Mouse (Mus musculus) lung, postnatal 0 days (tissue): ENCODE data around the gene Asgr1. TPM values are rescaled to one million over a fixed set of nuclear protein-coding genes. Genes with fewer than 3 reads are reported as not detected.

Experiments used
- ATAC-seq: fragments of 200-750 bp; cut with Nextera tagmentation; 2 replicates; pipeline ENCODE4 v1.8.0; 2017; ENCODE audit warnings: moderate library complexity
- DNase-seq: peaks from one replicate; pipeline ENCODE4 v3.0.0-alpha.2; 2016; ENCODE audit warnings: low spot score
- H3K27ac ChIP-seq: fragments of 300-500 bp; sonication (generic); 2 replicates; pipeline ENCODE4 v1.5.1; 2014; ENCODE audit warnings: antibody characterized with exemption, mild to moderate bottlenecking, low read length, mixed read lengths
- H3K27me3 ChIP-seq: fragments of 300-500 bp; sonication (generic); replicated peaks from 2 replicates; pipeline ENCODE4 v1.6.1; 2014; ENCODE audit warnings: low read length, mixed read lengths; ENCODE audit not compliant: insufficient read depth
- H3K36me3 ChIP-seq: fragments of 300-500 bp; sonication (generic); 2 replicates; pipeline ENCODE4 v1.6.1; 2014; ENCODE audit warnings: low read length, mixed read lengths; ENCODE audit not compliant: insufficient read depth
- H3K4me1 ChIP-seq: fragments of 300-500 bp; sonication (generic); 2 replicates; pipeline ENCODE4 v1.6.1; 2014; ENCODE audit warnings: antibody characterized with exemption, low read depth, low read length, mixed read lengths; ENCODE audit not compliant: insufficient read depth
- H3K4me2 ChIP-seq: fragments of 300-500 bp; sonication (generic); replicated peaks from 2 replicates; pipeline ENCODE4 v1.6.1; 2014; ENCODE audit warnings: low read depth, mild to moderate bottlenecking, low read length, moderate library complexity, mixed read lengths
- H3K4me3 ChIP-seq: fragments of 300-500 bp; sonication (generic); 2 replicates; pipeline ENCODE4 v1.5.1; 2014; ENCODE audit warnings: low read depth, low read length
- H3K9ac ChIP-seq: fragments of 300-500 bp; sonication (generic); replicated peaks from 2 replicates; pipeline ENCODE4 v1.6.1; 2014; ENCODE audit warnings: low read depth, mild to moderate bottlenecking
- H3K9me3 ChIP-seq: fragments of 300-500 bp; sonication (generic); 2 replicates; pipeline ENCODE4 v1.6.1; 2016; ENCODE audit warnings: low read length, mixed read lengths
- CTCF ChIP-seq: IDR thresholded peaks from 2 replicates; pipeline ENCODE4 v1.5.1; 2016; ENCODE audit warnings: antibody characterized with exemption, mild to moderate bottlenecking
- EP300 ChIP-seq: IDR thresholded peaks from 2 replicates; pipeline ENCODE4 v1.6.1; 2016; ENCODE audit warnings: antibody characterized with exemption, mild to moderate bottlenecking, control low read depth
- WGBS: fragments of 180-500 bp; shearing (Covaris S2); extraction: QIAGEN DNeasy Blood & Tissue Kit; methylation state at CpG from one replicate; pipeline ENCODE4 v1.1.7; 2014; 5-methylcytosine and 5-hydroxymethylcytosine counted together
- polyA plus RNA-seq: library from polyadenylated mRNA; unstranded; fragments of >200 nt; fragmentation: Nextera tagmentation; extraction: Ambion mirVana; gene quantifications from 2 replicates; pipeline ENCODE4 v1.2.1, GENCODE M21; 2015

The Asgr1 gene
- polyA plus RNA-seq, 1 experiment from 2014 or later: 0.81 TPM

DNA sequence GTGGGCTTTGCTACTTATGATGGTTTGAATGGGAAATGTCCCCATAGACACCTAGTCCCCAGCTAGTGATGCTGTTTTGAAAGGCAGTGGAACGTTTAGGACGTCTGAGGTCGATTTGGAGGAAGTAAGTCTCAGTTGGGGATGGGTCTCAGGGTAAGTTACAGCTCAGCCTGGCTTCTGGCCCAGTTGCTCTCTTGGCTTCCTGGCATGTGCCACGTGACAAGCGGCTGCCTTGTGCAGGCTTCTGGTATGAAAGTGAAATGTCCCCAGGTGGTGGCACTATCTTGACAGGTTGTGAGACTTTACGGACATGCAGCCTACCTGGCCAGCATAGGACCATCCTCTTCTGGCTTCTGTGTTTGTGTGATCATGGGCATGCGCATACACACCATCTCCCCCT is 26.0 kb downstream of the Asgr1 start:
- Histone ChIP-seq H3K4me1 (no peaks in the 10 kb centered on the region), H3K9ac (no peak overlapping the region), H3K4me2 (no peak overlapping the region), H3K27ac (no peak overlapping the region), H3K9me3 (no peaks in the 10 kb centered on the region), H3K36me3 (no peaks in the 10 kb centered on the region), H3K27me3 (no peaks in the 10 kb centered on the region), H3K4me3 (no peak overlapping the region)
- DNase-seq (peak; percentile 15), ATAC-seq (no peak)
- TF ChIP-seq EP300 (no peak), CTCF (no peak)
- WGBS: 43% methylated on average over 7 of the region's 7 CpGs

DNA sequence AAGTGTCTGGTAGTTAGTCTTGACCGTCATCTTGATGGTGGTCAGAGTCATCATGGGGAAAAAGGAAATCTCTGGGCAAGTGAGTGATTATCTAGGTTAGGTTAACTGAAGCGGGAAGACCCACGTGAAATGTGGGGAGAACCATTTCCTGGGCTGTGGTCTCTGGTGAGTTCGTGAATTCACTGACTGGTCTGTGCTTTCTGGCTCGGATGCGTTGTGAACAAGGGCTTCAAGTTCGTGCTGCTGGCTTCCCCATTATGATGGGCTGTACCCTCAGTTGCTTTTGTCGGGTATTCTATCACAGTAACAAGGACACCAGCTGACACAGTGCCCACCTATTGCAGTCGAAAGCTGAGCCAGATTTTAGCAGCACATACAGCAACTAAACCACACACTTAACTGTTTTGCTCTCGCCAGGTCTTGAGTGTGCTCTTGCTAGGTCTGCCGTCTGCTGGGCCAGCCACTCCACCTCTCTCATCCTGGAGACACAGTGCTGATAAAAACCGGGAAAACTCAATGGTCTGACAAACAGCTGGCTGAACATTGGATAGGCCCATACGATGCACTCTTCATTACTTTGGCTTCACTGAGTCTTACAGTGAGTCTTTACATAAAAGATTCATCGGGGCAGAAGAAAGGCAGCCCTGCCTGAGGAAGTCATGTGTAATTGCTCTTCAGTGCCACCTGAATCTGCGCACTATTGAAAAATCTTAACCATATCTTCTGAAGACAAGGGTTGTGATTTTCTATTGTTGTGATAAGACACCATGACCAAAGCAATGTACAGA is 27.1 kb downstream of the Asgr1 start:
- no peaks in the 10 kb centered on the region for H3K4me1 ChIP-seq
- TF ChIP-seq EP300 (no peak), CTCF (no peak)
- H3K4me3 ChIP-seq: no peak overlapping the region
- H3K36me3 ChIP-seq: no peaks in the 10 kb centered on the region
- H3K4me2 ChIP-seq: no peak overlapping the region
- no peak overlapping the region for H3K27ac ChIP-seq
- no peak for ATAC-seq
- no peak for DNase-seq
- no peaks in the 10 kb centered on the region for H3K27me3 ChIP-seq
- H3K9ac ChIP-seq: no peak overlapping the region
- WGBS: 77% methylated on average over 15 of the region's 15 CpGs
- no peaks in the 10 kb centered on the region for H3K9me3 ChIP-seq

DNA sequence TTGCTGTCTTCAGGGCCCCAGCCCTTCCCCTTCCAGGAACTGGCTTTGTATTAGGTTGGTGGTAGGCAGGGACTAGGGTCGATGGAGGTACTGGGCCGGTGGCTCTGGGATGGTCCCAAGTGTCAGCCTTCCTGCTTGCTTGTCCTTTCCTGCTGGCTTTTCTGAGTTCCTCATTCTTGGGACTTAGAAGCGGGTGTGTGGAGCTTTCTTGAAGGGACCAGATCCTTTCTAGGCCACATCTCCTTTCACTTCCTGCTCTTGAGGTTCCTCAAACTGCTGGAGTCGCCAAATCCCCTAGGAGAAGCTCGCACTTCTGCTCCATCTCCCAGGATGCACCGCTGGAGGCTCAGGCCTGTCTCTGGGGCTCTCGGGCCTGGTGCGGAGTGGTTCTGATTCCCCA is 30.7 kb downstream of the Asgr1 start:
- Histone ChIP-seq H3K4me2 (no peak overlapping the region), H3K9me3 (no peaks in the 10 kb centered on the region), H3K9ac (no peak overlapping the region), H3K4me3 (no peak overlapping the region), H3K4me1 (no peaks in the 10 kb centered on the region), H3K27me3 (no peaks in the 10 kb centered on the region), H3K36me3 (no peaks in the 10 kb centered on the region), H3K27ac (no peak overlapping the region)
- DNase-seq (peak; percentile 50), ATAC-seq (no peak)
- TF ChIP-seq EP300: no peak
- no peak for TF ChIP-seq CTCF
- whole genome bisulfite sequencing: 72% methylated on average over 8 of the region's 8 CpGs

DNA sequence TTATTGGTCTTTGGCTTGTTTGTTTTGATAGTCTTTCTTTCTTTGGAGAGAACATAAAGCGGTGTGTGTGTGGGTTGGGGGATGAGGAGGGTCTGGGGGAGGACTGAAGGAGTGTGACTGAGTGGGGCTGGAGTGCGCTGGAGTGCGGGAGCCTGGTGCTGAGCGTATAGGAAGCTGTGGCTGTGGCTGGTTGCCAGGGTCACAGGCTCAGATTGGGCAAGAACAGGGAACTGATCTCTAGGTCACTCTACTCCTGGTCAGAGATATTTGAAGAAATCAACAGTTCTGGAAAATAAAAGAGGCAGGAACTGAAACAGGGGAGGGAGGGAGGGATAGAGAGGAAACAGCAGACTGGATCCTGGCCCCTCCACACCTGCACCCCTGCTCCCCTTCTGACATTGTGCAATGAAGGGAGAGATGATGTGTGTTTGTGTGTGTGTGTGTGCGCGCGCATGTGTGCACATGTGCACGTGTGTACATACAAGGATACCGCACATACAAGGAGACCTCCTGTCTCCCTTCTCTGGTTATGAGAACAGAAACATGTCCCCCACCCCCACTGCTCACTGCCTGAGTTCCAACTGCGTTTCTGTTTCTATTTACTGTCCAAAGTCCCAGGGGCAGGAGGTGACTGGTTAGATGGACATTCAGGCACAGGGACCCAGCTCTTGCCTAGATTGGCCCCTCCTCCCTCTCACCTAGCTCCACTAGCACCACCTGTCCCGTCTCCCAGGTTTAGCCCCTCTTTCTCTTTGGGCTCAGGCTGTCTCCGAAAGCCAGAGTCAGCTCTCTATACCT is 38.3 kb downstream of the Asgr1 start, which contains the start of gene Asgr2:
Gene Asgr2, plus strand, starts transcription at position 659 of the 798 bp plus-strand sequence.
- Histone ChIP-seq H3K9me3 (no peaks in the 10 kb centered on the region), H3K9ac (no peak within 1 kb of the TSS), H3K27me3 (no peaks in the 10 kb centered on the region), H3K4me3 (no peak within 1 kb of the TSS), H3K36me3 (no peaks in the 10 kb centered on the region), H3K4me2 (no peak within 1 kb of the TSS), H3K27ac (no peak within 1 kb of the TSS), H3K4me1 (no peaks in the 10 kb centered on the region; the same call in 1 of the 2 replicates)
- no peak for TF ChIP-seq CTCF
- TF ChIP-seq EP300: no peak
- WGBS: 57% methylated on average over 12 of the region's 12 CpGs
- DNase-seq (peak; percentile 54), ATAC-seq (peak; percentile 56)

DNA sequence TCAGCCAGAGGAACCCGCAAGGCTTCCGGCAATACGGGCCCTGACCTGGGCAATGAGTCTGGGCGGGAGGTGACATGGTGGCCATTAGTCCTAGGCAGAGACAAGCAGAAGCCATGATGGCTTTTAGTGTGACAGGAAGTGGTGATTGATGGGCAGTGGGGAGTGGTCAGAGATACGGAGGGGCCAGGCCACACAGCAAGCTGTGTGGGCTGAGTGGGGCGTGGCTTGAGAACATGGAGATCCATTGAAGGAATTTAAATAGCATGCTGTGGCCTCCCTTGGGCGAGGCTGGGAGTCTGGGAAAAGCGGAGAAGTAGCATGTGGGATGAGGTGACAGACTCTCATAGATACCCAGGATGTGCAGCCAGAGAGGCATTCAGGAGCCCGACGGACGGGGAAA is 43.5 kb downstream of the Asgr1 start:
- Histone ChIP-seq H3K36me3 (no peaks in the 10 kb centered on the region), H3K27ac (no peak overlapping the region), H3K4me2 (no peak overlapping the region), H3K9ac (no peak overlapping the region), H3K4me1 (no peaks in the 10 kb centered on the region; the same call in 1 of the 2 replicates), H3K9me3 (no peaks in the 10 kb centered on the region), H3K4me3 (no peak overlapping the region), H3K27me3 (no peaks in the 10 kb centered on the region)
- DNase-seq: no peak
- TF ChIP-seq EP300: no peak
- WGBS: 50% methylated on average over 11 of the region's 11 CpGs
- no peak for ATAC-seq

DNA sequence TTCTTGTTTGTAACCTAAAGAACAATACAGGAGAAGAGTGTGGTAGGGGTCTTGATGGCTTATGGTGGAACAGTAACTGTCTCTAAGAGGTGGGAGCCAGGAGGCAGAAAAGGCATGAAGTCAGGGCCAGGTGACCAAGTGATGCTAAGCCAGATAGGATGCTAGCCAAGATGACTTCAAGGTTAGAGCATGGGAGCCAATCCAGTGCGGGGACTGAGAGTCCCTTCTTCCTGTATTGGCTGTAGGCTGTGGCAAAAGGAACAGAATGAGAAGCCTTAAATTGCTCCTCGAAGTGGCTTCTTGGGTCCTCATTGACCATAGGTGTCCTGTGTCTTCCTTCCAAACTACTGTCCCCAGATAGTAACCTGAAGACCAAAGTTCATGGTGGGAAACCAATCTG is 45.2 kb downstream of the Asgr1 start:
- H3K4me1 ChIP-seq: no peaks in the 10 kb centered on the region
- TF ChIP-seq EP300: no peak
- no peak for TF ChIP-seq CTCF
- WGBS: 88% methylated on average over 2 of the region's 2 CpGs
- H3K4me2 ChIP-seq: no peak overlapping the region
- no peaks in the 10 kb centered on the region for H3K9me3 ChIP-seq
- no peaks in the 10 kb centered on the region for H3K36me3 ChIP-seq
- no peak overlapping the region for H3K27ac ChIP-seq
- H3K27me3 ChIP-seq: no peaks in the 10 kb centered on the region
- H3K4me3 ChIP-seq: no peak overlapping the region
- no peak overlapping the region for H3K9ac ChIP-seq
- DNase-seq (no peak), ATAC-seq (no peak)
